Mouse (Mus musculus) brain, embryonic 18.5 days (tissue): Measurements from ENCODE around the gene Gm37240.

Experiments
- DNase-seq: peaks from one replicate; pipeline ENCODE4 v3.0.0-alpha.2; 2012; ENCODE audit warnings: low read depth, low spot score

Gene Gm37240

DNA sequence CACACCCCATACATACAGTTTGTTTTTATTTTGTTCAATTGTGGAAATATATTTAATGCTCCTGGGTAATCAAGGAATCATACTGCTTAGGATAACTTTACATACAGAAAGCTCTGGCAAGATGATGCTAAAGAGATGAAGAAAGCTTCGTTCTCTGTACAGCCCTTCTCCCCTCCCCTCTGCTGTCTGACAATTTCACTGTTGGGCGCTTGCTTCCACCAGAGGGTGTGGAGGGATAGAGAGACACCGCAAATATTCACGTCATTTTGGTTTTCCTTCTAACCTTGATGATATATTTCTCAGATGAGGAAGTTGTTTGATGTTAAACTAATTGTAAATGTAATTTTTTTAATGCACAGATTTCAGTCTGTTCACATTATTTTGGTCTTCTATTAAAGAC lies 931.5 kb downstream of the Gm37240 start:
- no peak for DNase-seq

- no peak for DNase-seq
These were observed 932.1 kb downstream of the Gm37240 start for GRCm38 (mm10) chr3:84955011-84955775.

- DNase-seq: no peak
These were observed 934.6 kb downstream of the Gm37240 start for GRCm38 (mm10) chr3:84952585-84953187.

DNA sequence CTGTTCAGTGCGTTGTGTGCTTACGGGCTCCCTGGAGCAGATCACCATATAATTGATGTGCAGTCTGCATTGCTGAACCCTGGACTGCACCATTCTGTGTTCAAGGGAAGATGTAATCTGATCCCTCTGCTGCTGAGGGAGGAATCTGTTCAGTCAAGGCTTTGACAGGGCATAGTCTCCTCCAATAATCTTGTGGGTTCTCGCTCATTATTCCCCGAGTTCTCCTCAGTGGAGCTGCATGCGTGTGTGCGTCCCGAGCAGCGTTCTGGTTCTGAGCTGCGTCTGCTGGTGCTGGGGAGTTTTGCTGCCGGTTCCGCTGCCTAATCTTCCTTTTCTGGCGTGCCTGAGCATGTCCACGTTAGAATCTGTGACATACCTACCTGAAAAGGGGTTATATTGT lies 935.2 kb downstream of the Gm37240 start:
- DNase-seq: peak; percentile 72

- DNase-seq: no peak
These were observed 935.6 kb downstream of the Gm37240 start for GRCm38 (mm10) chr3:84951698-84952097.

GRCm38 (mm10) chr3:84949387-84949786 lies 937.9 kb downstream of the Gm37240 start:
- DNase-seq: no peak

GRCm38 (mm10) chr3:84946381-84946780 lies 940.9 kb downstream of the Gm37240 start:
- no peak for DNase-seq

- no peak for DNase-seq
These were observed 942.4 kb downstream of the Gm37240 start for GRCm38 (mm10) chr3:84944933-84945332.

DNA sequence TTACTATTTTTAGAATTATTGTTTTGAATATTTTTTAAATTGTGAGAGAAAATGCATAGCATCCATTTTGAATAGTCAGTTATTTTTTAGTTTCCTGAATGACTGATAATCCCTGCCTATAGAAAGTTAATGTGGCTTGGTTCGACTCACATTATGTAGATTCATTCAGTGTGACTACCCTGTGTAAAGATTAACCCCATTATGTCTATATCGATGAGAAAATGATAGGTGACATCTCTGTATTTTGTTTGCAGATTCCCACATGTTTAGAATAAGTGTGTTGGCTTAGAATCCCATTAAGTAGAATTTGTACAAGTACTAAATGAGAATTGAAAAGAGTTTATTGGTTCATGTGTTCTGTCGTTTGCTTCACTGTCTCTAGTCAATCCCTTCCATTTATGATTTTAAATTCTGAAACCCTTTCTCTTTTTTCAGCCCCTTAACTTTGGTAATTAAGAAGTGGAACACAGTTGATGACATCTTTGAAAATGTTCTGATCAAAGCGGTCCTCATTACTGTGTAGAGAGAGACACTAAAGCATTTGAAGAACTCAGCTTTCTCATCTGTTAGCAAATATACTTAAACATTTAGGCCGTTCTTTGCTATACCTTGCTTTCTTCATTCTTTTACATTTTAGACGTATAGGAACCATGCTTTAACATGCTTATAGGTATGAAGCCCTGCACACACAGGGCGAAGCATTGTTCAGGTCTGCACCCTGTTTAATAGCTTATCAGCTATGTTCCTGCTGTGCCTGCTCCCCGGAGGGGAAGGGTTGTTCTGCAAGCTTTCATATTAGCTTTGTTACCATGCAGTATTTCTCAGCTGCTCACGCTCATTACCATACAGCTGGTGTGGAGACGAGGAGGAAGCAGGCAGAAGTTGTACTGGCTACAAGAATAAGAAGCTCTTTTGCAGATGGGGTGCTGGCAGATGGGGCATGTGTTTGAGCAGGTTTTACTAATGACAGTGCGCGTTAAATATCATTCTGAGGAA lies 949.7 kb downstream of the Gm37240 start:
- peak; percentile 18 for DNase-seq

GRCm38 (mm10) chr3:84936956-84937355 lies 950.4 kb downstream of the Gm37240 start:
- DNase-seq: no peak

- no peak for DNase-seq
These were observed 951.1 kb downstream of the Gm37240 start for GRCm38 (mm10) chr3:84936252-84936651.

DNA sequence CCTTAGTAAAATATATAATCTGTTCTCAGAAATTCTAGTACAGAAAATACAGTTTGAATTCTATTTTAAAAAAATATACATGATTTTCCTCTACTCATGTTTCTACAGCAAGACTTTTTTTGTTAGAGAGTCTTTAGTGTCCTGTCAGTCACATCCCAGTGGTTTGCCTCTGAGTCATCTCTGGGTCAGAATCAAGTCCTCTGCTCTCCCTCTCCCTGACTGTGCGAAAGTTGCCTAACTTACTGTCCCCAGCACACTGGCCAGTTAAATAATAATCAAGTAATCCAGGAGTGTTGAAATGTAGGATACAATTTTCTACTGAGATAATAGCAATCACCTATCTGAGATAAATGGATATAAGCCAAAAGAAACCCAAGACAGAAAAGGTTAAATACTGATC lies 951.6 kb downstream of the Gm37240 start:
- no peak for DNase-seq

- DNase-seq: no peak
These were observed 956.6 kb downstream of the Gm37240 start for GRCm38 (mm10) chr3:84930683-84931082.

- no peak for DNase-seq
These were observed 958.1 kb downstream of the Gm37240 start for GRCm38 (mm10) chr3:84929171-84929570.

DNA sequence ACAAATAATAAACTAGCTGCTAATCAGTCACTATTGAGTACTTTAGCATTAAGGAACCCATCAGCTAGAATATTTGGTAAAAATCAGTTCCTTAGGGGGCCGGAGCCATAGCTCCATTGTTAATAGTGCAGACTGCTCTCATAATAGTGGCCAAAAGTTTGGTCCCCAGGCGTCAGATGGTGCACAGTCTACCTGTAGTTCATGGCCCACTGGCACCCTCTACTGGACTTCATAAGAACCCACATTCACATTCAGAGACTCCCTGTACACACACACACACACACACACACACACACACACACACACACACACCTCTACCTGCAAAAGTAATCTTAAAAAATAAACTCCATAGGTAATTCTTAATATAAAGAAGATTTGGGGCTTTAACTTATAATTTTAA lies 959.4 kb downstream of the Gm37240 start:
- no peak for DNase-seq

DNA sequence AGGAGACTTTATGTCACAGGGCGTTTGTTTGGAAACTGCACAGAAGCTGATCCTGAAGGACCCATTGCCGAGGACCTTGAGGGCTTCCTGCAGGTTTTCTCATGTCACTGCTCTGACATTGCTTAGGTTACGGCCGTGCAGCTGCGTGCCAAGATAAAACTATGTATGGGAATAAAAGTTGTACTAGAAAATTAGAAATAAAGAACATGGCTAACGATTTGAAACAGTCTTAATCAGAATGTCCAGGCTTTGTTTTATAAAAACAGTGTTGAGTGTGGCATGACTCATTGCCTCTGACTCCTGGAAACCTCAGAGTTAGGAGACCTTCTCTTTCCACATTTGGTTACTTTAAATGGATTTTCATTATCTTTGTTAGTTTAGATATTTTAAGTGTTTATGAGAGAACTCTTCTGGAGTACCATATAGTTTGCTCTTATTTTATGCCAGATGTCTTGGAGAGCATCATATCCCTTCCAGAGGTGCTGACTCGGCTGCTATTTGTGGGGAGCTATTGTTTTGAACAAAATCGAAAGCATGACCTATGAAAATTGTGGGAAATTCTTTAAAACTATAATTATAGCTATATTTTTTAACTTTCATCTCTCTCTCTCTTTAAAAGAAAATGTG lies 960.0 kb downstream of the Gm37240 start:
- DNase-seq: no peak

DNA sequence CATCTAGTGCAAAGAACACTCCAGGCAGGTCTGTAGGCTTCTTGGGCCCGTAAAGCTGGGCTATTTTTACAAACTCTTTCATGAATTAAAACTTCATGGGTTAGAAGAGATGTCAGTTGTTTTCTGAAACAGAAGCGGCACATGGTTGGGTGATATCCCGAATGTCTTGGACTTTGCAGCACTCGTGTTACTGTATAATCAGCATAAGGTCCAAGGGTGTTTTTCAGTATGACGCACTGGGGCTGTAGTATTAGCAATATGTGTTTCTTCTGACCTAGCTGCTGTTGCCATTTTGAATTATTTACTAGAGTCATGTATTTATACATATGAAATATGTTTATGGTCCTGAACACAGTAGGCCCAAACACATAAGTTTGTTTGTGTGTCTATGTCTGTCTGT lies 961.2 kb downstream of the Gm37240 start:
- DNase-seq: no peak

DNA sequence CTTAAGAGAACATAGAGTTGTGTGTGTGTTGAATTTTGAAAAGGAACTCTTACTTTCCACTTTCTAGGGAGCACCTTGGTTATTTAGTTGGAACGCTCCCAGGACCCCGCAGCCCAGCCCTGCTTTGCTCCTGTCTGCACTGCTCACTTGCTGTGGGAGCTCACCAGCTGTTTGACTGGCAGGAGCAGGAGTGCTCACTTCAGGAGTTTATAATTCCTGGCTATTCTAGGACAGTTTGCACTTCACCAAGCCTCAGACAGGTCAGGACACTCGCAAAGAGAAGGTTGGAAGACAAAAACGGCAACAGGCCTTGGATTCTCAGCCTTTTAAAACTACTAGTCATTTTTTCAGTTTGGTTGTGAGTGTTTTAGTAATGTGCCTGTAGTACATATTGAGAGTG lies 962.1 kb downstream of the Gm37240 start:
- DNase-seq: no peak

DNA sequence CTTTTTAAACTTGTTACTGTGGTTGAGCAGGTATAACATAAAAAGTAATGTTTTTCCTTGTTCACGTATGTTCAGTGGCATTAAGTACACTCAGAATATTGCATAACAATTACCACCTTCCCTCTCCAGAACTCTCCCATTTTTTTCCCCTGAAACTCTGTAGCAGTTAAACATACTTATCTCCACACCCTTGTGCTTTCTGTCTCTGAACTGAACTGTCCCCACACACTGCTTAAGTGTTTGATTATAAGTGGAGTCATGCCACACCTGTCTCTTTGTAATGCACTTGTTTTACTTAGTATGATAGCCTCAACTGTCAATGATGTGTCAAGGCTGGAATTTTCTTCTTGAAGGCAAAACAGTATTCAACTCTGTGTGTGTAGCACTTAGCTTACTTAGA lies 963.6 kb downstream of the Gm37240 start:
- DNase-seq: no peak

DNA sequence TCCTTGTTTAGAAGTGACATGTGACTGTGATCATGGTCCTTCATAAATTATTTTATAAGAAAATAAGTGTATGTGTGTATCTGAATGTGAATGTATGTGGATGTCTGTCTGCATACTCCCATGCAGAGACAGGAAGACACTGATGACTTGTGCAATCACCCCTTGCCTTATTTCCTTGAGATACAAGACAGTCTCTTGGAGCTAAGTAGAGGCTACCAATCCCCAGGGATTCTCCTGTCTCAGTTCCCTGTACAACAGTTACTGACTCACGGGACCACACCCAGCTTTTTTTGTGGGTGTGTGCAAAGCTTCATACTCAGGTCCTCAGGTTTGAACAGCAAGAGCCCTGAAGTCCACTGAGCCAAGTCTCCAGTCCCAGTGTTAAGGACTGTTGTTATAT lies 964.1 kb downstream of the Gm37240 start:
- no peak for DNase-seq

- peak; percentile 26 for DNase-seq
These were observed 965.5 kb downstream of the Gm37240 start for GRCm38 (mm10) chr3:84921704-84922420.
